Mouse (Mus musculus) Patski (cell line): ENCODE measurements around the gene Megf8. TPM values are rescaled to one million over a fixed set of nuclear protein-coding genes. Genes with fewer than 3 reads are reported as not detected.
A peak's percentile ranks its signal among the peaks of the same experiment; 100 is the strongest.

Experiments
- ATAC-seq: fragments of 100-300 bp; one replicate; pipeline ENCODE4 v1.8.0; 2021
- CTCF ChIA-PET: fragments of 350-600 bp; sonication (Branson Sonifier 250); formaldehyde crosslinking; loops from one replicate; lab custom pipeline; 2022; ENCODE audit warnings: inconsistent platforms; lab: Charles Lee
- POLR2A ChIA-PET: fragments of 350-600 bp; sonication (Branson Sonifier 250); formaldehyde crosslinking; loops from one replicate; lab custom pipeline; 2022; ENCODE audit warnings: antibody characterized with exemption, inconsistent platforms; lab: Charles Lee
- DNase-seq: peaks from one replicate; pipeline ENCODE4 v3.0.0-alpha.2; 2011; ENCODE audit warnings: low read depth, low spot score
- H3K27me3 ChIP-seq: fragments of 371-371 bp; one replicate; pipeline ENCODE4 v1.5.1; 2021
- CTCF ChIP-seq: fragments of 100-300 bp; IDR thresholded peaks from one replicate; pipeline ENCODE4 v1.5.1; 2021
- in situ Hi-C: fragments of 300-500 bp; cut with MboI; formaldehyde crosslinking; loops from 3 replicates; pipeline ENCODE4 v1.11.1; 2018; ENCODE audit warnings: low pct_unique_long_range_greater_than_20kb, mixed read lengths
- polyA plus RNA-seq: library from polyadenylated mRNA; unstranded; gene quantifications from one replicate; pipeline ENCODE4 v1.2.3, GENCODE M21; 2021

The Megf8 gene
- polyA plus RNA-seq, 1 experiment from 2014 or later = 105 TPM

GRCm38 (mm10) chr7:25379551-25380351, 62.8 kb downstream of the Megf8 start:
- DNase-seq = no peak
- TF ChIP-seq CTCF = no peak
- H3K27me3 ChIP-seq = no peaks in the 10 kb centered on the region
- no peak for ATAC-seq
- ChIA-PET POLR2A (no interaction called here), CTCF (interaction anchor here (1.0 to 2.0 kb wide), 11 partner anchors 9 to 63 kb away, joined by 3 to 14 read pairs (median 4); partner anchors contain the start of gene Megf8)
- in situ Hi-C loops = no loop called here

DNA sequence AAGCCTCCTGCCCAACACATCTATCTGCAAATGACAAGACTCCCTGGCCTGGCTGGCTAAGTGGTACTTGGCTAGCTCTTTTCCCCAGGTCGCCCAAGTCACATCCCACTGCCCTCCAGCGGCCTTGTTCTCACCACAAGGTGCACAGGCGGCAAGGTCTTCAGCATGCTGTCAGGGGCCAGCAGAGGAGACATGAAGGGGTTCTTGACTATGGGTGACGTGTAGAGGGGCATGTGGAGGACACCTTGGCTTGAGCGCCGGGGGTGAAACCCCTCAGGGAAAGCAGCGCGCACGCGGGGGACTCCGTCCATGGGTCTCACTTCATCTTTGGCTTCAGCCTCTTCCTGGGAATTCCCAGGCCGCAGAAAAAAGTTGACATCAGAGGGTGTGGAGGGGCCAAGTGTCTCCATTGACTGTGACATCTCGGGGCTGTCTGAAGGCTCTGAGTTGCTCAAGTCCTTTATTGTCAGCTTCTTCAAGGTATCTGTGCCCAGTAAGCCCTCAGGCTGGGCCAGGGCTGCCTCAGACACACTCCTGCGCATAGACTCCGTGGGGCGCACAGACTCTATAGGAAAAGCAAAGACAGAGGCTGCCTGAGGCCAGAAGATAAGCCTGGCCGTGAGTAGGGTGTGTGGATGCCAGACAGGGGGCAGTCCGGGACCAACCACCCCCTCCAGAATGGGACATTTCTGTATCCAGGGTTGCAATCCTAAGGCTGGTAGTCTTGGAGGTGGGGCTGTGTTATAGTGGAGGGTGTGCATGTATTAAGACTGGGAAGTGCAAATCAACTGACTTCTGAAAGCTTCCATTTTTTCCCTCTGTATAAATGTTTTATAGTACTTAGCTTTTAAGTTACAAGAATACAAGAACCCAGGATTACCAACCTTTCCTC, 63.7 kb downstream of the Megf8 start:
- in situ Hi-C loops = no loop called here
- ATAC-seq = no peak

DNA sequence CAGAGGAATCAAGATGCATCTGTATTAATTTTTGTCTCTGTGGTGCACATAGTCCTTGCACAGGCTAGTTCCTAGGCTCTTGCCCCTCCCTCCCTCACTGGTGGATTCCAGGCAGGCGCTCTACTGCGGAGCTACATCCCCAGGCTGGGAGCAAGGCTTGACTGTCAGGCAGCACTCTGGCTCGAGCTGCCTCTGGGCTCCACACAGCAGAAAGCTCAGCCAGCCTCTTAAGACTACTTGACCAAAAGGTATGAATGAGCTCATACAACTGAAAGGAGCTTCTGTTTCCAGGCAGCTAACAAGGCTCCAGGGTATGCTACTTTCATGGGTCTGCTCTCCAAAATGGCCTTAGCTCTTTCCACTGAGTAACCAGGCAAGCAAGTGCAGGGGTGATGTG, 64.3 kb downstream of the Megf8 start:
- ATAC-seq (peak; percentile 42), DNase-seq (no peak)
- H3K27me3 ChIP-seq = no peaks in the 10 kb centered on the region
- ChIA-PET CTCF (interaction anchor here (0.7 to 2.9 kb wide), 4 partner anchors 9 to 22 kb away, joined by 3 to 15 read pairs (median 3); no protein-coding TSS in a partner anchor), POLR2A (no interaction called here)
- TF ChIP-seq CTCF = no peak
- in situ Hi-C loops = no loop called here

More for the DNA sequence above, 63.7 kb downstream of the Megf8 start:
- no peak for DNase-seq
- no peaks in the 10 kb centered on the region for H3K27me3 ChIP-seq
- POLR2A ChIA-PET = no interaction called here
- CTCF ChIA-PET = interaction anchor here (0.7 to 2.9 kb wide), 8 partner anchors 10 to 27 kb away, joined by 3 to 15 read pairs (median 4); no protein-coding TSS in a partner anchor
- TF ChIP-seq CTCF = no peak

DNA sequence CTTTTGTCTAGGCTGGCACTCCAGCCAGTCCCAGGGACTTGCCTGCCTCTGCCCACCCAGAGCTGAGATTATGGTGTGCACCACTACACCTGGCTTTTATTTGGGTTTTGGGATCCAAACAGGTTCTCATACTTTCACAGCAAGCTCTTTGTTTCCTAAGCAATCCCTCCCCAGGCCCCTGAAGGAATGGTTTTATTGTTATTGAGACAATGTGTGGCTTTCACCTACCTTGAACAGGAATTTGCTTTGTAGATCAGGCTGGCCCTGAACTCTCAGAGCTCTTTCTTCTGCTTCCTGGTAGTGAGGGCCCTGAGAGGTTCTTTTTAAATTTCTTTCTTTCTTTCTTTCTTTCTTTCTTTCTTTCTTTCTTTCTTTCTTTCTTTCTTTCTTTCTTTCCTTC, 65.6 kb downstream of the Megf8 start:
- POLR2A ChIA-PET = interaction anchor here (0.6 to 1.0 kb wide), 2 partner anchors 8 to 64 kb away, joined by 3 to 4 read pairs; no protein-coding TSS in a partner anchor
- ATAC-seq (no peak), DNase-seq (no peak)
- CTCF ChIA-PET = interaction anchor here (2.9 kb wide), 1 partner anchor 20 kb away, joined by 15 read pairs; no protein-coding TSS in a partner anchor
- no peaks in the 10 kb centered on the region for H3K27me3 ChIP-seq
- in situ Hi-C loops = no loop called here
- no peak for TF ChIP-seq CTCF

- ChIA-PET CTCF (interaction anchor here (2.9 kb wide), 1 partner anchor 19 kb away, joined by 15 read pairs; no protein-coding TSS in a partner anchor), POLR2A (interaction anchor here (1.0 kb wide), 1 partner anchor 13 kb away, joined by 3 read pairs; no protein-coding TSS in a partner anchor)
- TF ChIP-seq CTCF = no peak
- in situ Hi-C loops = no loop called here
- DNase-seq (no peak), ATAC-seq (no peak)
- H3K27me3 ChIP-seq = no peaks in the 10 kb centered on the region
Measured at GRCm38 (mm10) chr7:25383385-25383784, 66.4 kb downstream of the Megf8 start.

DNA sequence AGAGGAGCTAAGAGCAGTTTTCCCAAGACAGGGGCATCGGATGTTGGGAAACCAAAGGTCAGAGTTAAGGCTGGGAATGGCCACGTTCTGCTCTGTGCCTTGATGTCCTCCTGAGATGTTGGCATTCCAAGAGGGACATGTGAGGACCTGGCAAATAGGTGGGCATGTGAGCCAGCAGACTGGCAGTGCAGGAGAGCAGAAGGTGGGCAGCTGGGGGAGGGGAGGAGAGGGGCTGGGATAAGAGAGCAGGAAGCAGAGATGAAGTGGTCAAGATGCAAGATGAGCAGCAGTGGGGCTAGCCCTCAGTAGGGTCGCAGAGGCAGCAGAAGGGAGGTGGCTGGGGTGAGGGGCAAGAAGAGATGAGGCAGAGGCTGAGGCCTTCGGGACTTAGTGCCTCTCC, 66.9 kb downstream of the Megf8 start:
- TF ChIP-seq CTCF = no peak
- DNase-seq (no peak), ATAC-seq (no peak)
- ChIA-PET POLR2A (interaction anchor here (1.0 kb wide), 1 partner anchor 13 kb away, joined by 3 read pairs; no protein-coding TSS in a partner anchor), CTCF (no interaction called here)
- H3K27me3 ChIP-seq = no peaks in the 10 kb centered on the region
- in situ Hi-C loops = no loop called here

DNA sequence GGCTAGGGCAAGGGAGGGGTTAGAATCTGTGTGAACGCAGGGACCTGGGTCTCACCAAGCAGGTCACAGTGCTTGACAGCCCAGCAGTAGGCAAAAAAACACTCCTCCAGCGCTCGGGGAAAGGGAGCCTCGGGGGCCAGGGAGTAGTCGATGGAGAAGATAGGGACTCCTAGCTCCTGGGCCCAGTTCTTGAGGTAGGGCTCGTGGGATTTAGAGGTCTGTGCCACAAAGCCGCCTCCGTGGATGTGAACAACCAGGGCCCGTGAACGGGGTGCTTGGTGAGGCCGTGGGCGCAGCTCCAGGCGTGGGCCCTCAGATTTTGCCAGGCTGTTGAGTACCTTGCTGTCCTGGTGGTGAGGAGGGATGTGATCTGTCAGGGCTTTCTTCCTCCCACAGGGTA, 67.4 kb downstream of the Megf8 start:
- no peak for TF ChIP-seq CTCF
- ATAC-seq = no peak
- CTCF ChIA-PET = interaction anchor here (1.1 kb wide), 1 partner anchor 18 kb away, joined by 3 read pairs; no protein-coding TSS in a partner anchor
- DNase-seq = no peak
- in situ Hi-C loops = no loop called here
- no peaks in the 10 kb centered on the region for H3K27me3 ChIP-seq
- POLR2A ChIA-PET = interaction anchor here (1.0 kb wide), 1 partner anchor 12 kb away, joined by 3 read pairs; no protein-coding TSS in a partner anchor

GRCm38 (mm10) chr7:25384818-25385217, 67.9 kb downstream of the Megf8 start:
- DNase-seq (no peak), ATAC-seq (no peak)
- ChIA-PET CTCF (interaction anchor here (1.0 to 2.4 kb wide), 3 partner anchors 14 to 19 kb away, joined by 3 to 9 read pairs (median 3); partner anchors contain the start of gene Lipe), POLR2A (no interaction called here)
- TF ChIP-seq CTCF = no peak
- in situ Hi-C loops = no loop called here
- no peaks in the 10 kb centered on the region for H3K27me3 ChIP-seq

GRCm38 (mm10) chr7:25385259-25385658, 68.3 kb downstream of the Megf8 start:
- ATAC-seq = no peak
- in situ Hi-C loops = no loop called here
- TF ChIP-seq CTCF = no peak
- H3K27me3 ChIP-seq = no peaks in the 10 kb centered on the region
- POLR2A ChIA-PET = no interaction called here
- CTCF ChIA-PET = interaction anchor here (1.0 to 2.4 kb wide), 3 partner anchors 13 to 19 kb away, joined by 3 to 9 read pairs (median 3); partner anchors contain the start of gene Lipe
- DNase-seq = no peak
